Mouse (Mus musculus) thymus, postnatal 36 days (tissue): ENCODE results near the gene Sfi1.
"Not testable (repeated sequence)": the region's sequence is repeated elsewhere in the genome, so short reads cannot be mapped to it uniquely, and the experiment has no call there.

ENCODE experiments used
- DNase-seq, 2 experiments: peaks; one replicate each; pipeline ENCODE4 v3.0.0; 2022; ENCODE audit warnings: mixed read lengths in 2 of 2

Sfi1 gene

GRCm38 (mm10) chr11:3193363-3193762 lies at the start of gene Sfi1:
Gene Sfi1 (minus strand): TSS chr11:3193463.
- DNase-seq: no peak

GRCm38 (mm10) chr11:3242395-3242794 lies 49.1 kb upstream of the Sfi1 start:
- DNase-seq: no peak

- no peak for DNase-seq
Measured at GRCm38 (mm10) chr11:3235277-3235676, 42.0 kb upstream of the Sfi1 start.

- no peak for DNase-seq
Measured at GRCm38 (mm10) chr11:3233704-3234103, 40.4 kb upstream of the Sfi1 start.

GRCm38 (mm10) chr11:3232248-3232647 lies 39.0 kb upstream of the Sfi1 start:
- DNase-seq: no peak

GRCm38 (mm10) chr11:3227113-3227512 lies 33.9 kb upstream of the Sfi1 start:
- DNase-seq: no peak

- no peak for DNase-seq
Measured at GRCm38 (mm10) chr11:3223105-3223504, 29.8 kb upstream of the Sfi1 start.

- DNase-seq: no peak
Measured at GRCm38 (mm10) chr11:3212526-3212925, 19.3 kb upstream of the Sfi1 start.

- DNase-seq: no peak
Measured at GRCm38 (mm10) chr11:3206783-3207182, 13.5 kb upstream of the Sfi1 start.

GRCm38 (mm10) chr11:3205207-3205606 lies 11.9 kb upstream of the Sfi1 start:
- no peak for DNase-seq

- DNase-seq: no peak
Measured at GRCm38 (mm10) chr11:3203771-3204170, 10.5 kb upstream of the Sfi1 start.

GRCm38 (mm10) chr11:3202781-3203441 lies 9.6 kb upstream of the Sfi1 start:
- peak; percentile 61 to 70 for DNase-seq

GRCm38 (mm10) chr11:3202231-3202701 lies 9.0 kb upstream of the Sfi1 start, which contains the start of gene Eif4enif1:
Gene Eif4enif1 (plus strand): TSS chr11:3202392.
- DNase-seq: peak; percentile 87 to 88

- DNase-seq: no peak
Measured at GRCm38 (mm10) chr11:3201326-3202230, 8.3 kb upstream of the Sfi1 start.

- DNase-seq: not testable (repeated sequence)
Measured at GRCm38 (mm10) chr11:3200636-3201035, 7.4 kb upstream of the Sfi1 start.

- DNase-seq: not testable (repeated sequence)
Measured at GRCm38 (mm10) chr11:3182707-3183106, 10.6 kb downstream of the Sfi1 start.

- not testable (repeated sequence) for DNase-seq
Measured at GRCm38 (mm10) chr11:3181971-3182370, 11.3 kb downstream of the Sfi1 start.

- peak; percentile 63 to 64 for DNase-seq
Measured at GRCm38 (mm10) chr11:3181250-3181649, 12.0 kb downstream of the Sfi1 start.

GRCm38 (mm10) chr11:3180510-3181160 lies 12.6 kb downstream of the Sfi1 start:
- DNase-seq: not testable (repeated sequence)

- peak; percentile 13 to 29 for DNase-seq
Measured at GRCm38 (mm10) chr11:3179726-3180092, 13.6 kb downstream of the Sfi1 start.

- peak; percentile 28 to 29 for DNase-seq
Measured at GRCm38 (mm10) chr11:3178968-3179725, 14.1 kb downstream of the Sfi1 start.
